ENCODE assay signal across 11 mouse cellular contexts in genomic region chr2:157395960-157396359, GRCm38 (mm10). TPM values are rescaled to one million over a fixed set of nuclear protein-coding genes. Genes with fewer than 3 reads are reported as not detected.
DNase-seq lines count a peak whose midpoint lies in the region; ATAC-seq and TF ChIP-seq lines count a peak whose summit lies in the region.
"Had no signal": no experiment of that assay in that cellular context is flagged by ENCODE, and none has a peak within 500 bp of the region (broad histone marks: within the 10 kb centered on the region; RNA-seq: fewer than 3 reads in every experiment).

No protein-coding gene starts in this region.

- peaks cover 29% of the 10 kb centered on the region for H3K4me1 ChIP-seq in heart, embryonic 10.5 days
- H3K4me1 ChIP-seq in bone marrow, adult 2 months (ENCODE audit: control insufficient read depth, insufficient read depth, low read length) = no peaks in the 10 kb centered on the region; the same call in 1 of the 2 replicates
- H3K4me1 ChIP-seq in hindbrain, embryonic 13.5 days (replicated peaks) = peaks cover 14% of the 10 kb centered on the region

- peak overlapping the region; percentile 30; the same call in 1 of the 2 replicates for H3K27ac ChIP-seq in heart, embryonic 10.5 days
- H3K27ac ChIP-seq in bone marrow, adult 2 months (ENCODE audit: control insufficient read depth, insufficient read depth, low read depth, low read length, poor library complexity) = peak overlapping the region; percentile 64
- H3K27ac ChIP-seq in hindbrain, embryonic 13.5 days = peak overlapping the region; percentile 60

- H3K4me2 ChIP-seq in hindbrain, embryonic 13.5 days = no peak overlapping the region

- no peak for ATAC-seq in hindbrain, embryonic 13.5 days (ENCODE audit: low FRiP score)
- ATAC-seq in frontal cortex, adult (ENCODE audit: low TSS enrichment) = no peak

- no peak for DNase-seq in heart, embryonic 10.5 days (ENCODE audit: low spot score)
- no peak for DNase-seq in heart, postnatal 14 days
- peak; percentile 64 to 70 for DNase-seq in spleen, postnatal 36 days (ENCODE audit: low spot score in 2 of 2)
- no peak for DNase-seq in kidney, adult 8-10 months
- no peak for DNase-seq in kidney, postnatal 10 days
- DNase-seq: adrenal gland, adult 2 months; heart, postnatal 10 days had no signal

- no peak for TF ChIP-seq POLR2A in bone marrow, adult 2 months (IDR thresholded peaks at IDR 0.05; ENCODE audit: borderline replicate concordance, control insufficient read depth, low read depth, low read length)

- TF ChIP-seq CTCF in bone marrow, adult 2 months (IDR thresholded peaks at IDR 0.05; ENCODE audit: control insufficient read depth, insufficient read depth, low read length) = no peak

- no peak overlapping the region for H3K9ac ChIP-seq in hindbrain, embryonic 13.5 days

- no peaks in the 10 kb centered on the region for H3K27me3 ChIP-seq in heart, embryonic 10.5 days (ENCODE audit: insufficient read depth, poor library complexity, severe bottlenecking)
- no peaks in the 10 kb centered on the region for H3K27me3 ChIP-seq in hindbrain, embryonic 13.5 days

- H3K9me3 ChIP-seq in heart, embryonic 10.5 days = peaks cover 6% of the 10 kb centered on the region; the same call in 1 of the 2 replicates
- H3K9me3 ChIP-seq in hindbrain, embryonic 13.5 days = no peaks in the 10 kb centered on the region

- peaks cover 54% of the 10 kb centered on the region for H3K36me3 ChIP-seq in heart, embryonic 10.5 days
- peaks cover 57% of the 10 kb centered on the region for H3K36me3 ChIP-seq in hindbrain, embryonic 13.5 days

- 62% methylated on average over 13 of the region's 13 CpGs for WGBS in heart, embryonic 10.5 days
- WGBS in bone marrow, adult 2 months = 33% methylated on average over 13 of the region's 13 CpGs
- 57% methylated on average over 13 of the region's 13 CpGs for WGBS in hindbrain, embryonic 13.5 days

- H3K4me3 ChIP-seq in heart, embryonic 10.5 days = no peak overlapping the region
- no peak overlapping the region for H3K4me3 ChIP-seq in bone marrow, adult 2 months (replicated peaks; ENCODE audit: control insufficient read depth, low read depth, low read length)
- no peak overlapping the region for H3K4me3 ChIP-seq in hindbrain, embryonic 13.5 days

- intact Hi-C loops in heart, postnatal 14 days (cut with DNase I) = no loop called here

RNA-seq across cellular contexts. Expression of gene Src, which starts 22.3 kb away (rescaled TPM):
- polyA plus RNA-seq in heart, embryonic 10.5 days (2016; fragmentation: Nextera tagmentation; extraction: Ambion mirVana) = 9.3 and 12.7 TPM in 2 replicates
- total RNA-seq in heart, postnatal 14 days (2021) = 1 to 10 TPM; 5.5 to 6.9 TPM
- polyA plus RNA-seq in bone marrow, adult 2 months (2011; ENCODE audit: insufficient read depth, insufficient read length, low replicate concordance, missing spikeins) = 13.7 and 15.4 TPM in 2 replicates
- 31.3 and 31.8 TPM in 2 replicates for polyA plus RNA-seq in hindbrain, embryonic 13.5 days (2015; fragmentation: Nextera tagmentation; extraction: Ambion mirVana)

RNA-seq across cellular contexts. Expression of gene Manbal, which starts 28.6 kb away (rescaled TPM):
- polyA plus RNA-seq in heart, embryonic 10.5 days (2016; fragmentation: Nextera tagmentation; extraction: Ambion mirVana) = 63.2 and 68.2 TPM in 2 replicates
- total RNA-seq in heart, postnatal 14 days (2021) = 10 to 100 TPM; 20.7 to 23.3 TPM
- polyA plus RNA-seq in bone marrow, adult 2 months (2011; ENCODE audit: insufficient read depth, insufficient read length, low replicate concordance, missing spikeins) = 13.3 and 33.1 TPM in 2 replicates
- polyA plus RNA-seq in hindbrain, embryonic 13.5 days (2015; fragmentation: Nextera tagmentation; extraction: Ambion mirVana) = 91.7 and 95.8 TPM in 2 replicates

RNA-seq across cellular contexts. Expression of gene Ghrh, which starts 48.7 kb away (rescaled TPM):
- polyA plus RNA-seq in heart, embryonic 10.5 days (2016; fragmentation: Nextera tagmentation; extraction: Ambion mirVana) = not detected in 2 replicates
- not detected for total RNA-seq in heart, postnatal 14 days (2021)
- not detected in 2 replicates for polyA plus RNA-seq in bone marrow, adult 2 months (2011; ENCODE audit: insufficient read depth, insufficient read length, low replicate concordance, missing spikeins)
- polyA plus RNA-seq in hindbrain, embryonic 13.5 days (2015; fragmentation: Nextera tagmentation; extraction: Ambion mirVana) = 0.48 and 1.1 TPM in 2 replicates
- total RNA-seq: adrenal gland, adult 2 months; heart, postnatal 10 days; liver, adult 2 months had no signal
- polyA plus RNA-seq: adrenal gland, adult 2 months; liver, adult 2 months had no signal

Comparison
In these comparisons a context has a peak if more than half of its experiments do, and no peak if none do; other contexts are left out.
1. DNase-seq: peak in spleen, postnatal 36 days (2 of 2); none in heart, embryonic 10.5 days (single experiment), heart, postnatal 14 days (0 of 2), kidney, adult 8-10 months (0 of 2) and kidney, postnatal 10 days (single experiment).
2. Peak in every context shown above with its lines, with median percentiles within 50 percentile points of each other: H3K27ac ChIP-seq.